ENCODE assay signal across 8 mouse cellular contexts in genomic region chr11:11821387-11821975, GRCm38 (mm10). TPM values are rescaled to one million over a fixed set of nuclear protein-coding genes. Genes with fewer than 3 reads are reported as not detected.
DNase-seq lines count a peak whose midpoint lies in the region; ATAC-seq and TF ChIP-seq lines count a peak whose summit lies in the region.

No protein-coding gene starts in this region.

- peak overlapping the region; percentile 37 for H3K9ac ChIP-seq in intestine, embryonic 14.5 days (ENCODE audit: low read length)

- H3K27ac ChIP-seq in embryonic fibroblast, embryonic 13.5 days (ENCODE audit: insufficient read depth, low read length), result peak overlapping the region; percentile 88
- peak overlapping the region; percentile 96 for H3K27ac ChIP-seq in intestine, embryonic 14.5 days (ENCODE audit: low read depth)

- no peak for TF ChIP-seq CTCF in embryonic fibroblast, embryonic 13.5 days (IDR thresholded peaks at IDR 0.05; ENCODE audit: borderline replicate concordance, insufficient read depth, low read length)

- 0 out of 2 replicates have a peak, but pooled peaks have one; percentile 22 for TF ChIP-seq POLR2A in embryonic fibroblast, embryonic 13.5 days (IDR thresholded peaks at IDR 0.05; ENCODE audit: low read depth, low read length)

- peaks cover 33% of the 10 kb centered on the region for H3K4me1 ChIP-seq in embryonic fibroblast, embryonic 13.5 days (ENCODE audit: control insufficient read depth, insufficient read depth, low read length)
- H3K4me1 ChIP-seq in intestine, embryonic 14.5 days (replicated peaks; ENCODE audit: control insufficient read depth, insufficient read depth, low read length), result peaks cover 41% of the 10 kb centered on the region

- peak; percentile 62 to 66 for DNase-seq in right cerebral cortex, postnatal 10 days (ENCODE audit: low spot score in 2 of 2)
- DNase-seq in right cerebral cortex, adult 2 months (ENCODE audit: low spot score in 2 of 2), result no peak
- peak; percentile 81 for DNase-seq in intestine, embryonic 14.5 days (ENCODE audit: low spot score)
- DNase-seq in mesoderm, embryonic 11.5 days (ENCODE audit: low read depth, low spot score), result peak; percentile 97
- no peak for DNase-seq in thymus, postnatal 14 days
- no peak for DNase-seq in MN1 (ENCODE audit: low spot score)
- no peak for DNase-seq in ovary, adult 18-20 months (ENCODE audit: low spot score)

- no peaks in the 10 kb centered on the region for H3K9me3 ChIP-seq in intestine, embryonic 14.5 days (ENCODE audit: control insufficient read depth, low read length)

- no peak overlapping the region for H3K4me3 ChIP-seq in embryonic fibroblast, embryonic 13.5 days (ENCODE audit: insufficient read depth, low read length)
- no peak overlapping the region for H3K4me3 ChIP-seq in intestine, embryonic 14.5 days (ENCODE audit: low read depth, low read length)

- H3K4me2 ChIP-seq in intestine, embryonic 14.5 days (ENCODE audit: low read length), result 0 out of 2 replicates have a peak overlapping the region, but pooled peaks have one; percentile 6

- WGBS in intestine, embryonic 14.5 days, result 10% methylated on average over 16 of the region's 16 CpGs

- H3K36me3 ChIP-seq in intestine, embryonic 14.5 days (ENCODE audit: control insufficient read depth, insufficient read depth, low read length), result no peaks in the 10 kb centered on the region

- ATAC-seq in intestine, embryonic 14.5 days (replicated peaks; ENCODE audit: low FRiP score, low TSS enrichment, low read depth), result peak; percentile 64

- no peaks in the 10 kb centered on the region for H3K27me3 ChIP-seq in intestine, embryonic 14.5 days (replicated peaks; ENCODE audit: control insufficient read depth, insufficient read depth, low read length)

RNA-seq across cellular contexts. Expression of gene Fignl1, which starts 12.7 kb away (rescaled TPM):
- polyA plus RNA-seq in embryonic fibroblast, embryonic 13.5 days (2011; ENCODE audit: insufficient read length, low read depth, missing spikeins), result 17.5 and 24.4 TPM in 2 replicates
- polyA plus RNA-seq in intestine, embryonic 14.5 days (2014; fragmentation: Nextera tagmentation; extraction: Ambion mirVana), result 61.7 and 63.7 TPM in 2 replicates

Comparison
In these comparisons a context has a peak if more than half of its experiments do, and no peak if none do; other contexts are left out.
1. DNase-seq: peak in right cerebral cortex, postnatal 10 days (2 of 2), intestine, embryonic 14.5 days (single experiment) and mesoderm, embryonic 11.5 days (single experiment); none in right cerebral cortex, adult 2 months (0 of 2), thymus, postnatal 14 days (single experiment), MN1 (single experiment) and ovary, adult 18-20 months (single experiment).